8 mouse cellular contexts compared by ENCODE assay signal in genomic region chr9:54691241-54691805, GRCm38 (mm10). TPM values are rescaled to one million over a fixed set of nuclear protein-coding genes. Genes with fewer than 3 reads are reported as not detected.
A peak's percentile ranks its signal among the peaks of the same experiment; 100 is the strongest.
DNase-seq lines count a peak whose midpoint lies in the region; ATAC-seq lines count a peak whose summit lies in the region.
"Not testable (repeated sequence)": the region's sequence is repeated elsewhere in the genome, so short reads cannot be mapped to it uniquely, and the experiment has no call there.

No protein-coding gene starts in this region.

- H3K27me3 ChIP-seq in embryonic facial prominence, embryonic 10.5 days (replicated peaks; ENCODE audit: low read depth, poor library complexity, severe bottlenecking) = peaks cover 39% of the 10 kb centered on the region
- not testable (repeated sequence) for H3K27me3 ChIP-seq in hindbrain, embryonic 16.5 days (replicated peaks; ENCODE audit: control insufficient read depth, insufficient read depth, low read length); neural tube, embryonic 15.5 days (replicated peaks)
- peaks cover 48% of the 10 kb centered on the region for H3K27me3 ChIP-seq in limb, embryonic 10.5 days (ENCODE audit: low read depth, poor library complexity, severe bottlenecking)

- 5% methylated on average over 31 of the region's 31 CpGs for WGBS in embryonic facial prominence, embryonic 10.5 days
- 2% methylated on average over 30 of the region's 31 CpGs for WGBS in hindbrain, embryonic 16.5 days
- 10% methylated on average over 31 of the region's 31 CpGs for WGBS in limb, embryonic 10.5 days
- WGBS in neural tube, embryonic 15.5 days = 4% methylated on average over 31 of the region's 31 CpGs

- not testable (repeated sequence) for H3K36me3 ChIP-seq in embryonic facial prominence, embryonic 10.5 days (replicated peaks); hindbrain, embryonic 16.5 days (ENCODE audit: control insufficient read depth, insufficient read depth, low read length); limb, embryonic 10.5 days; neural tube, embryonic 15.5 days

- peak overlapping the region; percentile 51 for H3K4me3 ChIP-seq in embryonic facial prominence, embryonic 10.5 days
- peak overlapping the region; percentile 36 for H3K4me3 ChIP-seq in hindbrain, embryonic 16.5 days (ENCODE audit: low read length)
- H3K4me3 ChIP-seq in limb, embryonic 10.5 days = peak overlapping the region; percentile 46
- H3K4me3 ChIP-seq in neural tube, embryonic 15.5 days (replicated peaks) = peak overlapping the region; percentile 36

- not testable (repeated sequence) for H3K4me1 ChIP-seq in embryonic facial prominence, embryonic 10.5 days; hindbrain, embryonic 16.5 days (ENCODE audit: control insufficient read depth, insufficient read depth, low read depth, low read length); limb, embryonic 10.5 days; neural tube, embryonic 15.5 days

- H3K9ac ChIP-seq in hindbrain, embryonic 16.5 days (ENCODE audit: low read depth, low read length) = peak overlapping the region; percentile 59
- H3K9ac ChIP-seq in neural tube, embryonic 15.5 days (replicated peaks) = 0 out of 2 replicates have a peak overlapping the region, but pooled peaks have one; percentile 26

- peak; percentile 95 for ATAC-seq in granulocyte monocyte progenitor cell, adult 5-6 weeks (replicated peaks; ENCODE audit: poor library complexity, severe bottlenecking)
- ATAC-seq in hindbrain, embryonic 16.5 days = peak; percentile 60
- peak; percentile 31; the same call in 1 of the 2 replicates for ATAC-seq in neural tube, embryonic 15.5 days (ENCODE audit: low FRiP score)

- not testable (repeated sequence) for H3K9me3 ChIP-seq in embryonic facial prominence, embryonic 10.5 days; hindbrain, embryonic 16.5 days (ENCODE audit: control insufficient read depth, low read length); limb, embryonic 10.5 days (replicated peaks); neural tube, embryonic 15.5 days (replicated peaks)

- DNase-seq in adrenal gland, postnatal 14 days = peak; percentile 52
- DNase-seq in embryonic facial prominence, embryonic 10.5 days (ENCODE audit: low spot score) = peak; percentile 57
- DNase-seq in limb, embryonic 10.5 days (ENCODE audit: low spot score) = peak; percentile 52
- DNase-seq in lung, postnatal 14 days = peak; percentile 19
- peak; percentile 44 to 47 for DNase-seq in thymus, postnatal 36 days

- H3K27ac ChIP-seq in embryonic facial prominence, embryonic 10.5 days (replicated peaks); hindbrain, embryonic 16.5 days (ENCODE audit: low read depth, low read length); limb, embryonic 10.5 days; neural tube, embryonic 15.5 days (replicated peaks): not testable (repeated sequence)

- peak overlapping the region; percentile 70 for H3K4me2 ChIP-seq in hindbrain, embryonic 16.5 days (ENCODE audit: low read length)
- H3K4me2 ChIP-seq in neural tube, embryonic 15.5 days = peak overlapping the region; percentile 64

RNA-seq across cellular contexts. Expression of gene Dnaja4, which starts 7.3 kb away (rescaled TPM):
- 15.7 and 18.2 TPM in 2 replicates for total RNA-seq in adrenal gland, postnatal 14 days (2021)
- 3.2 and 3.5 TPM in 2 replicates for polyA plus RNA-seq in embryonic facial prominence, embryonic 10.5 days (2016; fragmentation: Nextera tagmentation; extraction: Ambion mirVana)
- total RNA-seq in granulocyte monocyte progenitor cell, adult 5-6 weeks (2014; fragmentation: Nextera tagmentation) = 0.45 and 0.82 TPM in 2 replicates
- total RNA-seq in granulocyte monocyte progenitor cell, adult 5-6 weeks (2017) = 0.05 and 3.0 TPM in 2 replicates
- 9.1 and 10.0 TPM in 2 replicates for polyA plus RNA-seq in hindbrain, embryonic 16.5 days (2015; fragmentation: Nextera tagmentation; extraction: Ambion mirVana)
- 2.7 and 2.9 TPM in 2 replicates for polyA plus RNA-seq in limb, embryonic 10.5 days (2016; fragmentation: Nextera tagmentation; extraction: Ambion mirVana)
- polyA plus RNA-seq in neural tube, embryonic 15.5 days (2015; fragmentation: Nextera tagmentation; extraction: Ambion mirVana) = 7.5 and 8.0 TPM in 2 replicates

RNA-seq across cellular contexts. Expression of gene Acsbg1, which starts 29.7 kb away (rescaled TPM):
- total RNA-seq in adrenal gland, postnatal 14 days (2021) = 68.3 and 86.2 TPM in 2 replicates
- polyA plus RNA-seq in embryonic facial prominence, embryonic 10.5 days (2016; fragmentation: Nextera tagmentation; extraction: Ambion mirVana) = 2.7 and 3.6 TPM in 2 replicates
- total RNA-seq in granulocyte monocyte progenitor cell, adult 5-6 weeks (2014; fragmentation: Nextera tagmentation) = not detected in 2 replicates
- total RNA-seq in granulocyte monocyte progenitor cell, adult 5-6 weeks (2017) = not detected in 2 replicates
- polyA plus RNA-seq in hindbrain, embryonic 16.5 days (2015; fragmentation: Nextera tagmentation; extraction: Ambion mirVana) = 48.7 and 59.8 TPM in 2 replicates
- 0.31 and 0.60 TPM in 2 replicates for polyA plus RNA-seq in limb, embryonic 10.5 days (2016; fragmentation: Nextera tagmentation; extraction: Ambion mirVana)
- 39.1 and 40.9 TPM in 2 replicates for polyA plus RNA-seq in neural tube, embryonic 15.5 days (2015; fragmentation: Nextera tagmentation; extraction: Ambion mirVana)

RNA-seq across cellular contexts. Expression of gene Wdr61, which starts 43.0 kb away (rescaled TPM):
- 71.9 and 72.6 TPM in 2 replicates for total RNA-seq in adrenal gland, postnatal 14 days (2021)
- 182 and 188 TPM in 2 replicates for polyA plus RNA-seq in embryonic facial prominence, embryonic 10.5 days (2016; fragmentation: Nextera tagmentation; extraction: Ambion mirVana)
- total RNA-seq in granulocyte monocyte progenitor cell, adult 5-6 weeks (2014; fragmentation: Nextera tagmentation) = 76.8 and 87.4 TPM in 2 replicates
- total RNA-seq in granulocyte monocyte progenitor cell, adult 5-6 weeks (2017) = 96.0 and 107 TPM in 2 replicates
- polyA plus RNA-seq in hindbrain, embryonic 16.5 days (2015; fragmentation: Nextera tagmentation; extraction: Ambion mirVana) = 90.1 and 93.3 TPM in 2 replicates
- 178 and 190 TPM in 2 replicates for polyA plus RNA-seq in limb, embryonic 10.5 days (2016; fragmentation: Nextera tagmentation; extraction: Ambion mirVana)
- polyA plus RNA-seq in neural tube, embryonic 15.5 days (2015; fragmentation: Nextera tagmentation; extraction: Ambion mirVana) = 79.1 and 91.7 TPM in 2 replicates

Comparison
In these comparisons a context has a peak if more than half of its experiments do, and no peak if none do; other contexts are left out.
1. ATAC-seq: peak in every context shown above with its lines; median percentile 95 in granulocyte monocyte progenitor cell, adult 5-6 weeks; 60 in hindbrain, embryonic 16.5 days; 31 in neural tube, embryonic 15.5 days.